Mouse (Mus musculus) G1E (cell line): ENCODE results near the gene Spns2. TPM values are rescaled to one million over a fixed set of nuclear protein-coding genes. Genes with fewer than 3 reads are reported as not detected.

Source experiments
- ATAC-seq: 2 replicates; pipeline ENCODE4 v1.8.0; 2016; ENCODE audit warnings: mild to moderate bottlenecking; ENCODE audit not compliant: insufficient number of reproducible peaks, poor library complexity, low FRiP score, severe bottlenecking; ENCODE audit errors: extremely low read depth
- DNase-seq: peaks from one replicate; pipeline ENCODE4 v3.0.0; 2012; ENCODE audit warnings: low spot score
- H3K27me3 ChIP-seq: 2 replicates; pipeline ENCODE4 v1.6.1; 2012; ENCODE audit warnings: mild to moderate bottlenecking, low read length, inconsistent platforms; ENCODE audit not compliant: insufficient read depth
- H3K36me3 ChIP-seq: replicated peaks from 2 replicates; pipeline ENCODE3; 2012; ENCODE audit warnings: mild to moderate bottlenecking, inconsistent platforms
- H3K4me1 ChIP-seq: 2 replicates; pipeline ENCODE4 v1.6.1; 2012; ENCODE audit warnings: low read depth, low read length, inconsistent platforms, mixed read lengths; ENCODE audit not compliant: insufficient read depth
- H3K4me3 ChIP-seq: 2 replicates; pipeline ENCODE4 v1.5.1; 2012; ENCODE audit warnings: low read depth, mild to moderate bottlenecking, inconsistent platforms, low read length, moderate library complexity, mixed read lengths
- H3K9me3 ChIP-seq: replicated peaks from 2 replicates; pipeline ENCODE4 v1.6.1; 2012; ENCODE audit warnings: inconsistent platforms
- CTCF ChIP-seq: IDR thresholded peaks from 2 replicates; pipeline ENCODE4 v1.5.1; 2012; ENCODE audit warnings: low read depth, low read length, inconsistent platforms, mixed read lengths
- GATA1 ChIP-seq: IDR thresholded peaks from 2 replicates; pipeline ENCODE4 v1.6.1; 2012; ENCODE audit warnings: borderline replicate concordance, low read length, inconsistent platforms, mixed read lengths
- GATA2 ChIP-seq: IDR thresholded peaks from 2 replicates; pipeline ENCODE4 v1.6.1; 2012; ENCODE audit warnings: low read depth, low read length, inconsistent platforms, borderline replicate concordance
- POLR2AphosphoS5 ChIP-seq: IDR thresholded peaks from 2 replicates; pipeline ENCODE4 v1.6.1; 2012; ENCODE audit warnings: low read depth, low read length, inconsistent platforms; ENCODE audit not compliant: insufficient replicate concordance
- TAL1 ChIP-seq: conservative IDR thresholded peaks from 2 replicates; pipeline ENCODE4 v1.6.1; 2012; ENCODE audit warnings: low read depth, low read length, inconsistent platforms, mixed read lengths
- polyA plus RNA-seq: library from polyadenylated mRNA; stranded (reverse); fragments of >175 nt; gene quantifications from 2 replicates; pipeline ENCODE4 v1.2.3, GENCODE M21; 2012
- total RNA-seq, 2 experiments: library from RNA; stranded (forward) in 1 of 2; stranded (reverse) in 1 of 2; fragments of 200-1000 nt in 1 of 2; fragments of >200 nt in 1 of 2; fragmentation: Nextera tagmentation in 1 of 2; gene quantifications; 2 replicates each; pipeline ENCODE4 v1.2.3; 2014 to 2017

The Spns2 gene
- total and polyA plus RNA-seq, 3 experiments: 29.3 to 129 (median 113) TPM

- Histone ChIP-seq H3K9me3 (no peaks in the 10 kb centered on the region), H3K4me3 (no peak overlapping the region), H3K4me1 (peaks cover 7% of the 10 kb centered on the region), H3K36me3 (no peaks in the 10 kb centered on the region), H3K27me3 (peaks cover 21% of the 10 kb centered on the region)
- DNase-seq (no peak), ATAC-seq (no peak)
- 0 out of 2 replicates have a peak, but pooled peaks have one; percentile 35 for TF ChIP-seq CTCF
- no peak for TF ChIP-seq GATA2
These were observed 61.0 kb downstream of the Spns2 start for GRCm38 (mm10) chr11:72428694-72429093.

GRCm38 (mm10) chr11:72426884-72427283 lies 62.8 kb downstream of the Spns2 start:
- no peak overlapping the region for H3K4me3 ChIP-seq
- H3K9me3 ChIP-seq: no peaks in the 10 kb centered on the region
- no peak for TF ChIP-seq GATA1
- no peak for TF ChIP-seq TAL1
- H3K36me3 ChIP-seq: no peaks in the 10 kb centered on the region
- H3K27me3 ChIP-seq: peaks cover 10% of the 10 kb centered on the region
- H3K4me1 ChIP-seq: peaks cover 7% of the 10 kb centered on the region
- ATAC-seq (no peak), DNase-seq (no peak)

DNA sequence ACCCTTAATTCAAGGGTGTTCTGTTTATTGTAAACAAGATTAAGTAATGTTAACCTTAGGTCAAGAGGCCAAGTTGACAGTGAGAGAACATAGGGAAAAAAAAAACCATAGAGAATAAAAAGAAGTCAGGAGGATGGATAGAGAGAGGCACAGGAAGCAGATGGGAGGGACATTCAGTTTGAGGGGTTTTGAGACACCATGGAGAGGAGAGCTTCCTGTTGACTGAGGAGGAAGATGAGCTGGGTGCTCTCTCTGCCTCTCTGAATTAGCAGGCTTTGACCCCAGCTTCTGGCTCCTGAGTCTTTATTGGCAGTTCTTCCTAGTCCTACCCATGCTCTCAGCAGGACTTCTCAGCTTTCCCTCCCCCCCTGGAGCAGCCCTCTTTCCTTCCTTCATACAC lies 64.5 kb downstream of the Spns2 start:
- Histone ChIP-seq H3K36me3 (no peaks in the 10 kb centered on the region), H3K9me3 (no peaks in the 10 kb centered on the region), H3K27me3 (peaks cover 5% of the 10 kb centered on the region), H3K4me3 (no peak overlapping the region), H3K4me1 (peaks cover 12% of the 10 kb centered on the region)
- DNase-seq (no peak), ATAC-seq (no peak)
- no peak for TF ChIP-seq GATA2
- no peak for TF ChIP-seq TAL1
- TF ChIP-seq GATA1: no peak
- TF ChIP-seq CTCF: no peak
- no peak for TF ChIP-seq POLR2AphosphoS5

DNA sequence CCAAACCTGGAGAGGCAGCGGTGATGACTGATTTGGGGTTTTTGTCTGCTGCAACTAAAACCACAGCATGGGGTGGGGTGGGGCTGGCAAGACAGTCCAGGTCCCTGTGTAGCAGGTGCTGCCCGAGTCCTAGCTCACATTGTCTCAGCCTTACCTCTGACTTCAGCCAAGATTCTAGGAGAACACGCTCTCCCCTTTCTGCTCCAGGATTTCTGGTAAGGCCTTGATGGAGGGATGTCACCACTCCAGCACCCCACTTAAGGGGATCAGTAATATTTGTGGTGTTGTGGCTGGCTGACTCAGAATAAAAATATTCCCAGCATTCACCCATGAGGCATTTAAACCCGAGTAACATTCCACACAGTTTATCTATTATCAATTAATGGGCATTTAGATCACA lies 66.0 kb downstream of the Spns2 start:
- peaks cover 7% of the 10 kb centered on the region; the same call in 1 of the 2 replicates for H3K4me1 ChIP-seq
- peaks cover 7% of the 10 kb centered on the region for H3K27me3 ChIP-seq
- no peaks in the 10 kb centered on the region for H3K9me3 ChIP-seq
- DNase-seq (no peak), ATAC-seq (no peak)
- no peaks in the 10 kb centered on the region for H3K36me3 ChIP-seq
- no peak overlapping the region for H3K4me3 ChIP-seq
- no peak for TF ChIP-seq GATA1
- no peak for TF ChIP-seq GATA2
- TF ChIP-seq TAL1: no peak
- TF ChIP-seq CTCF: no peak
- TF ChIP-seq POLR2AphosphoS5: no peak

GRCm38 (mm10) chr11:72421518-72422278 lies 68.0 kb downstream of the Spns2 start:
- TF ChIP-seq GATA2 (no peak), TAL1 (no peak), POLR2AphosphoS5 (no peak), GATA1 (no peak), CTCF (no peak)
- no peaks in the 10 kb centered on the region for H3K36me3 ChIP-seq
- ATAC-seq (no peak), DNase-seq (no peak)
- H3K4me1 ChIP-seq: peaks cover 11% of the 10 kb centered on the region
- H3K27me3 ChIP-seq: peaks cover 23% of the 10 kb centered on the region
- no peaks in the 10 kb centered on the region for H3K9me3 ChIP-seq
- H3K4me3 ChIP-seq: no peak overlapping the region

DNA sequence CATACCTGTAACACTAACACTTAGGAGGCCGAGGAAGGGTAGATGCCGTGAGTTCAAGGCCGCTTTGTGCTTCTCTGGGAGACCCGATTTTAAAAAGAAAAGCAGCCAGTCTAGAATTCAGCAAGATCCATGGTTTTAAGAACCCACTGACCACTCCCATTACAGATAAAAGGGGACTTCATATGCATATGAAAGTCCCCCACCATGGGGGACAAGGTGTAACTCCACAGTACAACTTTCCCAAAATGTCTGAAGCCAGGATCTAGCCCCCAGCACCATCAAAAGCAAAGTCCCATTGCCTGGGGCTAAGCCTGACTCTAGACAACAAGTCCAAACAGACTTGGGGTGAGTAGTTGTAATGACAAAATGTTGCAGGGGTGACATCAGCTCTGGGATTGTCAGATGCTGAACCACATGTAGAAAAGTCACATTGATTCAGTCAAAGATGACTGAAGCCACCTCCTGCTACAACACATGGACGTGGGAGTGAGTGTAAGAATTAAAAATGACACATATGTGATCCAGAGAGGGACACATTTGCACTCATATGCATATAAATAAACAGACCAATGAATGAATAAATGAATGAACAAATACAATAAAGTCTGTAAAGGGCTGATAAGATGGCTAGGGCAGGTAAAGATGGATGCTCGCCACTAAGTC lies 69.1 kb downstream of the Spns2 start:
- H3K36me3 ChIP-seq: no peaks in the 10 kb centered on the region
- ATAC-seq (no peak), DNase-seq (no peak)
- no peak overlapping the region for H3K4me3 ChIP-seq
- no peaks in the 10 kb centered on the region for H3K9me3 ChIP-seq
- peaks cover 24% of the 10 kb centered on the region for H3K27me3 ChIP-seq
- TF ChIP-seq GATA1: no peak
- no peak for TF ChIP-seq CTCF
- no peak for TF ChIP-seq POLR2AphosphoS5
- TF ChIP-seq TAL1: no peak
- no peak for TF ChIP-seq GATA2
- peaks cover 14% of the 10 kb centered on the region for H3K4me1 ChIP-seq
